Mouse (Mus musculus): ENCODE results near the gene Zfp865. TPM values are rescaled to one million over a fixed set of nuclear protein-coding genes. Genes with fewer than 3 reads are reported as not detected.

Zfp865 gene
- polyA plus RNA-seq, 1 experiment from 2014 or later = 5.5 TPM

GRCm38 (mm10) chr7:5012681-5013513 is 7.3 kb upstream of the Zfp865 start:
- no peak overlapping the region for H3K4me2 ChIP-seq
- H3K36me3 ChIP-seq (ENCODE audit: control insufficient read depth, insufficient read depth, low read length) = peaks cover 42% of the 10 kb centered on the region
- H3K9ac ChIP-seq (ENCODE audit: low read depth, low read length) = no peak overlapping the region

GRCm38 (mm10) chr7:5014251-5015117 is 5.7 kb upstream of the Zfp865 start, which contains the start of the genes Zfp524 and Fiz1:
Gene Zfp524 (plus strand): TSS chr7:5014415.
Gene Fiz1 (minus strand): TSS chr7:5014697.
- Histone ChIP-seq H3K4me1 (ENCODE audit: control insufficient read depth, insufficient read depth, low read length) (0 out of 2 replicates have a peak, but pooled peaks cover 2% of the 10 kb centered on the region), H3K36me3 (ENCODE audit: control insufficient read depth, insufficient read depth, low read length) (peaks cover 26% of the 10 kb centered on the region), H3K9ac (ENCODE audit: low read depth, low read length) (peak within 1 kb of the TSS; percentile 96), H3K27ac (ENCODE audit: low read depth, low read length) (peak within 1 kb of the TSS; percentile 99), H3K27me3 (ENCODE audit: control insufficient read depth, insufficient read depth, low read length) (no peaks in the 10 kb centered on the region), H3K9me3 (replicated peaks; ENCODE audit: control insufficient read depth, low read length) (no peaks in the 10 kb centered on the region), H3K4me3 (ENCODE audit: low read depth, low read length) (peak within 1 kb of the TSS; percentile 83), H3K4me2 (peak within 1 kb of the TSS; percentile 78)
- peak; percentile 81 for ATAC-seq (replicated peaks; ENCODE audit: insufficient number of reproducible peaks, low FRiP score, low TSS enrichment)
- WGBS (ENCODE audit: insufficient replicate concordance) = 0% methylated on average over 42 of the region's 42 CpGs

More at GRCm38 (mm10) chr7:5012681-5013513, 7.3 kb upstream of the Zfp865 start:
- WGBS (ENCODE audit: insufficient replicate concordance) = 90% methylated on average over 27 of the region's 27 CpGs
- ATAC-seq (replicated peaks; ENCODE audit: insufficient number of reproducible peaks, low FRiP score, low TSS enrichment) = no peak
- no peak overlapping the region for H3K27ac ChIP-seq (ENCODE audit: low read depth, low read length)
- H3K4me1 ChIP-seq (ENCODE audit: control insufficient read depth, insufficient read depth, low read length) = 0 out of 2 replicates have a peak, but pooled peaks cover 2% of the 10 kb centered on the region
- no peak overlapping the region for H3K4me3 ChIP-seq (ENCODE audit: low read depth, low read length)
- no peaks in the 10 kb centered on the region for H3K27me3 ChIP-seq (ENCODE audit: control insufficient read depth, insufficient read depth, low read length)
- no peaks in the 10 kb centered on the region for H3K9me3 ChIP-seq (replicated peaks; ENCODE audit: control insufficient read depth, low read length)

GRCm38 (mm10) chr7:5015118-5016001 is 4.8 kb upstream of the Zfp865 start, which contains the start of gene Gm44973:
Gene Gm44973 (plus strand): TSS chr7:5015496.
- Histone ChIP-seq H3K27me3 (ENCODE audit: control insufficient read depth, insufficient read depth, low read length) (no peaks in the 10 kb centered on the region), H3K27ac (ENCODE audit: low read depth, low read length) (peak within 1 kb of the TSS; percentile 99), H3K9me3 (replicated peaks; ENCODE audit: control insufficient read depth, low read length) (no peaks in the 10 kb centered on the region), H3K4me2 (peak within 1 kb of the TSS; percentile 78), H3K4me1 (ENCODE audit: control insufficient read depth, insufficient read depth, low read length) (0 out of 2 replicates have a peak, but pooled peaks cover 2% of the 10 kb centered on the region), H3K9ac (ENCODE audit: low read depth, low read length) (peak within 1 kb of the TSS; percentile 96), H3K4me3 (ENCODE audit: low read depth, low read length) (peak within 1 kb of the TSS; percentile 83), H3K36me3 (ENCODE audit: control insufficient read depth, insufficient read depth, low read length) (peaks cover 18% of the 10 kb centered on the region)
- peak; percentile 82 for ATAC-seq (replicated peaks; ENCODE audit: insufficient number of reproducible peaks, low FRiP score, low TSS enrichment)
- WGBS (ENCODE audit: insufficient replicate concordance) = 1% methylated on average over 72 of the region's 76 CpGs

- peak overlapping the region; percentile 83 for H3K4me3 ChIP-seq (ENCODE audit: low read depth, low read length)
- WGBS (ENCODE audit: insufficient replicate concordance) = 67% methylated on average over 3 of the region's 3 CpGs
Measured at GRCm38 (mm10) chr7:5016057-5016456, 4.1 kb upstream of the Zfp865 start.

GRCm38 (mm10) chr7:5016920-5017319 is 3.3 kb upstream of the Zfp865 start:
- 92% methylated on average over 2 of the region's 2 CpGs for WGBS (ENCODE audit: insufficient replicate concordance)

More at GRCm38 (mm10) chr7:5016057-5016456, 4.1 kb upstream of the Zfp865 start:
- peaks cover 12% of the 10 kb centered on the region for H3K36me3 ChIP-seq (ENCODE audit: control insufficient read depth, insufficient read depth, low read length)
- peaks cover 4% of the 10 kb centered on the region; the same call in 1 of the 2 replicates for H3K4me1 ChIP-seq (ENCODE audit: control insufficient read depth, insufficient read depth, low read length)
- no peak for ATAC-seq (replicated peaks; ENCODE audit: insufficient number of reproducible peaks, low FRiP score, low TSS enrichment)
- H3K9ac ChIP-seq (ENCODE audit: low read depth, low read length) = peak overlapping the region; percentile 96
- no peaks in the 10 kb centered on the region for H3K27me3 ChIP-seq (ENCODE audit: control insufficient read depth, insufficient read depth, low read length)
- H3K4me2 ChIP-seq = peak overlapping the region; percentile 78
- H3K9me3 ChIP-seq (replicated peaks; ENCODE audit: control insufficient read depth, low read length) = no peaks in the 10 kb centered on the region
- peak overlapping the region; percentile 99 for H3K27ac ChIP-seq (ENCODE audit: low read depth, low read length)

GRCm38 (mm10) chr7:5017352-5017751 is 2.8 kb upstream of the Zfp865 start:
- no peak overlapping the region for H3K4me2 ChIP-seq
- peaks cover 11% of the 10 kb centered on the region for H3K36me3 ChIP-seq (ENCODE audit: control insufficient read depth, insufficient read depth, low read length)
- H3K9me3 ChIP-seq (replicated peaks; ENCODE audit: control insufficient read depth, low read length) = no peaks in the 10 kb centered on the region
- 91% methylated on average over 16 of the region's 16 CpGs for WGBS (ENCODE audit: insufficient replicate concordance)
- no peak for ATAC-seq (replicated peaks; ENCODE audit: insufficient number of reproducible peaks, low FRiP score, low TSS enrichment)
- H3K27ac ChIP-seq (ENCODE audit: low read depth, low read length) = no peak overlapping the region
- no peak overlapping the region for H3K4me3 ChIP-seq (ENCODE audit: low read depth, low read length)
- H3K4me1 ChIP-seq (ENCODE audit: control insufficient read depth, insufficient read depth, low read length) = peaks cover 11% of the 10 kb centered on the region; the same call in 1 of the 2 replicates
- H3K27me3 ChIP-seq (ENCODE audit: control insufficient read depth, insufficient read depth, low read length) = no peaks in the 10 kb centered on the region
- no peak overlapping the region for H3K9ac ChIP-seq (ENCODE audit: low read depth, low read length)

More at GRCm38 (mm10) chr7:5016920-5017319, 3.3 kb upstream of the Zfp865 start:
- peaks cover 11% of the 10 kb centered on the region; the same call in 1 of the 2 replicates for H3K4me1 ChIP-seq (ENCODE audit: control insufficient read depth, insufficient read depth, low read length)
- H3K27ac ChIP-seq (ENCODE audit: low read depth, low read length) = no peak overlapping the region
- peaks cover 9% of the 10 kb centered on the region for H3K36me3 ChIP-seq (ENCODE audit: control insufficient read depth, insufficient read depth, low read length)
- no peak for ATAC-seq (replicated peaks; ENCODE audit: insufficient number of reproducible peaks, low FRiP score, low TSS enrichment)
- no peaks in the 10 kb centered on the region for H3K27me3 ChIP-seq (ENCODE audit: control insufficient read depth, insufficient read depth, low read length)
- no peak overlapping the region for H3K4me2 ChIP-seq
- no peaks in the 10 kb centered on the region for H3K9me3 ChIP-seq (replicated peaks; ENCODE audit: control insufficient read depth, low read length)
- H3K9ac ChIP-seq (ENCODE audit: low read depth, low read length) = no peak overlapping the region
- no peak overlapping the region for H3K4me3 ChIP-seq (ENCODE audit: low read depth, low read length)

GRCm38 (mm10) chr7:5017931-5018330 is 2.2 kb upstream of the Zfp865 start:
- no peaks in the 10 kb centered on the region for H3K27me3 ChIP-seq (ENCODE audit: control insufficient read depth, insufficient read depth, low read length)
- WGBS (ENCODE audit: insufficient replicate concordance) = 94% methylated on average over 20 of the region's 21 CpGs
- no peak for ATAC-seq (replicated peaks; ENCODE audit: insufficient number of reproducible peaks, low FRiP score, low TSS enrichment)

More at GRCm38 (mm10) chr7:5017931-5018330, 2.2 kb upstream of the Zfp865 start:
- H3K9me3 ChIP-seq (replicated peaks; ENCODE audit: control insufficient read depth, low read length) = no peaks in the 10 kb centered on the region
- no peak overlapping the region for H3K4me3 ChIP-seq (ENCODE audit: low read depth, low read length)
- no peak overlapping the region for H3K9ac ChIP-seq (ENCODE audit: low read depth, low read length)
- H3K36me3 ChIP-seq (ENCODE audit: control insufficient read depth, insufficient read depth, low read length) = peaks cover 10% of the 10 kb centered on the region
- peaks cover 11% of the 10 kb centered on the region; the same call in 1 of the 2 replicates for H3K4me1 ChIP-seq (ENCODE audit: control insufficient read depth, insufficient read depth, low read length)
- no peak overlapping the region for H3K4me2 ChIP-seq
- H3K27ac ChIP-seq (ENCODE audit: low read depth, low read length) = no peak overlapping the region; the same call in 1 of the 2 replicates
